Mouse (Mus musculus) liver, postnatal 0 days (tissue): ENCODE measurements around the gene 1600002K03Rik. TPM values are rescaled to one million over a fixed set of nuclear protein-coding genes. Genes with fewer than 3 reads are reported as not detected.
A peak's percentile ranks its signal among the peaks of the same experiment; 100 is the strongest.

Source experiments
- ATAC-seq: fragments of 200-750 bp; cut with Nextera tagmentation; 2 replicates; pipeline ENCODE4 v1.8.0; 2017; ENCODE audit warnings: mild to moderate bottlenecking, moderate library complexity
- DNase-seq: peaks from one replicate; pipeline ENCODE4 v3.0.0-alpha.2; 2016
- H3K27ac ChIP-seq: fragments of 300-500 bp; sonication (generic); 2 replicates; pipeline ENCODE4 v1.5.1; 2014; ENCODE audit warnings: antibody characterized with exemption, moderate library complexity, mild to moderate bottlenecking, low read depth
- H3K27me3 ChIP-seq: fragments of 300-500 bp; sonication (generic); 2 replicates; pipeline ENCODE4 v1.6.1; 2014; ENCODE audit warnings: low read length, control low read depth, mixed read lengths; ENCODE audit not compliant: insufficient read depth
- H3K36me3 ChIP-seq: fragments of 300-500 bp; sonication (generic); replicated peaks from 2 replicates; pipeline ENCODE4 v1.6.1; 2014; ENCODE audit warnings: mild to moderate bottlenecking, control low read depth, low read length, moderate library complexity, mixed read lengths; ENCODE audit not compliant: insufficient read depth
- H3K4me1 ChIP-seq: fragments of 300-500 bp; sonication (generic); 2 replicates; pipeline ENCODE4 v1.6.1; 2014; ENCODE audit warnings: antibody characterized with exemption, mild to moderate bottlenecking, control low read depth; ENCODE audit not compliant: insufficient read depth
- H3K4me2 ChIP-seq: fragments of 300-500 bp; sonication (generic); 2 replicates; pipeline ENCODE4 v1.6.1; 2014; ENCODE audit warnings: low read depth, mild to moderate bottlenecking, low read length, moderate library complexity, mixed read lengths
- H3K4me3 ChIP-seq: fragments of 300-500 bp; sonication (generic); 2 replicates; pipeline ENCODE4 v1.5.1; 2014; ENCODE audit warnings: low read depth, low read length
- H3K9ac ChIP-seq: fragments of 300-500 bp; sonication (generic); replicated peaks from 2 replicates; pipeline ENCODE4 v1.6.1; 2014; ENCODE audit warnings: mild to moderate bottlenecking, moderate library complexity
- H3K9me3 ChIP-seq: fragments of 300-500 bp; sonication (generic); 2 replicates; pipeline ENCODE4 v1.6.1; 2016; ENCODE audit warnings: mild to moderate bottlenecking, control low read depth, low read length, mixed read lengths
- CTCF ChIP-seq: sonication (generic); IDR thresholded peaks from 2 replicates; pipeline ENCODE4 v1.5.1; 2016; ENCODE audit warnings: antibody characterized with exemption, low read depth
- EP300 ChIP-seq: IDR thresholded peaks from 2 replicates; pipeline ENCODE4 v1.6.1; 2016; ENCODE audit warnings: antibody characterized with exemption, low read depth, mild to moderate bottlenecking
- WGBS: fragments of 180-500 bp; shearing (Covaris S2); extraction: QIAGEN DNeasy Blood & Tissue Kit; methylation state at CpG from one replicate; pipeline ENCODE4 v1.1.7; 2014; ENCODE audit not compliant: insufficient replicate concordance; 5-methylcytosine and 5-hydroxymethylcytosine counted together
- polyA plus RNA-seq: library from polyadenylated mRNA; unstranded; fragments of >200 nt; fragmentation: Nextera tagmentation; extraction: Ambion mirVana; gene quantifications from 2 replicates; pipeline ENCODE4 v1.2.1, GENCODE M21; 2015

The 1600002K03Rik gene
- polyA plus RNA-seq, result 6.7 and 6.8 TPM in 2 replicates

GRCm38 (mm10) chr10:80172527-80173292 lies at the start of gene 1600002K03Rik:
Gene 1600002K03Rik (plus strand): TSS chr10:80172944.
- peak; percentile 73 for ATAC-seq
- TF ChIP-seq CTCF (no peak), EP300 (no peak; the same call in 1 of the 2 replicates)
- Histone ChIP-seq H3K27me3 (no peaks in the 10 kb centered on the region), H3K4me2 (peak within 1 kb of the TSS; percentile 74), H3K4me1 (peaks cover 27% of the 10 kb centered on the region), H3K9ac (peak within 1 kb of the TSS; percentile 69), H3K27ac (peak within 1 kb of the TSS; percentile 97), H3K36me3 (peaks cover 25% of the 10 kb centered on the region), H3K4me3 (peak within 1 kb of the TSS; percentile 68), H3K9me3 (no peaks in the 10 kb centered on the region)
- peak; percentile 90 for DNase-seq
- 4% methylated on average over 34 of the region's 35 CpGs for WGBS

GRCm38 (mm10) chr10:80123932-80124562 lies 48.7 kb upstream of the 1600002K03Rik start:
- Histone ChIP-seq H3K4me1 (peaks cover 36% of the 10 kb centered on the region), H3K9ac (peak overlapping the region; percentile 46), H3K27me3 (no peaks in the 10 kb centered on the region), H3K27ac (peak overlapping the region; percentile 68; the same call in 1 of the 2 replicates), H3K36me3 (peaks cover 76% of the 10 kb centered on the region), H3K4me2 (peak overlapping the region; percentile 56), H3K4me3 (no peak overlapping the region), H3K9me3 (no peaks in the 10 kb centered on the region)
- DNase-seq (no peak), ATAC-seq (peak; percentile 66)
- peak; percentile 84 for TF ChIP-seq EP300
- TF ChIP-seq CTCF, result no peak
- WGBS, result 64% methylated on average over 9 of the region's 9 CpGs

GRCm38 (mm10) chr10:80127920-80128319 lies 44.8 kb upstream of the 1600002K03Rik start:
- ATAC-seq (no peak), DNase-seq (no peak)
- TF ChIP-seq EP300, result no peak
- TF ChIP-seq CTCF, result no peak
- H3K9ac ChIP-seq, result no peak overlapping the region
- no peak overlapping the region for H3K27ac ChIP-seq
- H3K4me1 ChIP-seq, result peaks cover 31% of the 10 kb centered on the region
- H3K4me3 ChIP-seq, result no peak overlapping the region
- H3K36me3 ChIP-seq, result peaks cover 71% of the 10 kb centered on the region
- WGBS, result 94% methylated on average over 8 of the region's 8 CpGs
- H3K4me2 ChIP-seq, result no peak overlapping the region
- no peaks in the 10 kb centered on the region for H3K9me3 ChIP-seq
- H3K27me3 ChIP-seq, result no peaks in the 10 kb centered on the region

GRCm38 (mm10) chr10:80129846-80130245 lies 42.9 kb upstream of the 1600002K03Rik start:
- 89% methylated on average over 9 of the region's 9 CpGs for WGBS

GRCm38 (mm10) chr10:80130403-80131031 lies 42.2 kb upstream of the 1600002K03Rik start:
- H3K27ac ChIP-seq, result peak overlapping the region; percentile 66
- no peak for TF ChIP-seq EP300
- peak; percentile 36 for TF ChIP-seq CTCF
- no peak overlapping the region for H3K4me3 ChIP-seq
- H3K9ac ChIP-seq, result no peak overlapping the region; the same call in 1 of the 2 replicates
- no peaks in the 10 kb centered on the region for H3K27me3 ChIP-seq
- 70% methylated on average over 18 of the region's 18 CpGs for WGBS
- H3K4me2 ChIP-seq, result peak overlapping the region; percentile 13; the same call in 1 of the 2 replicates
- H3K4me1 ChIP-seq, result peaks cover 17% of the 10 kb centered on the region
- peaks cover 55% of the 10 kb centered on the region for H3K36me3 ChIP-seq
- DNase-seq (peak; percentile 69), ATAC-seq (peak; percentile 86)
- no peaks in the 10 kb centered on the region for H3K9me3 ChIP-seq

More at GRCm38 (mm10) chr10:80129846-80130245, 42.9 kb upstream of the 1600002K03Rik start:
- Histone ChIP-seq H3K9me3 (no peaks in the 10 kb centered on the region), H3K36me3 (peaks cover 62% of the 10 kb centered on the region), H3K9ac (no peak overlapping the region), H3K4me1 (peaks cover 17% of the 10 kb centered on the region), H3K4me2 (peak overlapping the region; percentile 13; the same call in 1 of the 2 replicates), H3K4me3 (no peak overlapping the region), H3K27ac (peak overlapping the region; percentile 66), H3K27me3 (no peaks in the 10 kb centered on the region)
- no peak for ATAC-seq
- DNase-seq, result no peak
- TF ChIP-seq CTCF, result no peak
- no peak for TF ChIP-seq EP300
